Mouse (Mus musculus): Measurements from ENCODE around the gene Tssc4.
A peak's percentile ranks its signal among the peaks of the same experiment; 100 is the strongest.

Gene Tssc4

GRCm38 (mm10) chr7:143068882-143069591, at the start of gene Tssc4:
Tssc4 (plus strand) TSS chr7:143069249.
- peak; percentile 100 for DNase-seq (ENCODE audit: low read depth, low spot score)

- DNase-seq (ENCODE audit: low read depth, low spot score), result no peak
These were observed 49.0 kb upstream of the Tssc4 start for GRCm38 (mm10) chr7:143020040-143020439.

GRCm38 (mm10) chr7:143020764-143021163, 48.3 kb upstream of the Tssc4 start:
- peak; percentile 44 for DNase-seq (ENCODE audit: low read depth, low spot score)

DNA sequence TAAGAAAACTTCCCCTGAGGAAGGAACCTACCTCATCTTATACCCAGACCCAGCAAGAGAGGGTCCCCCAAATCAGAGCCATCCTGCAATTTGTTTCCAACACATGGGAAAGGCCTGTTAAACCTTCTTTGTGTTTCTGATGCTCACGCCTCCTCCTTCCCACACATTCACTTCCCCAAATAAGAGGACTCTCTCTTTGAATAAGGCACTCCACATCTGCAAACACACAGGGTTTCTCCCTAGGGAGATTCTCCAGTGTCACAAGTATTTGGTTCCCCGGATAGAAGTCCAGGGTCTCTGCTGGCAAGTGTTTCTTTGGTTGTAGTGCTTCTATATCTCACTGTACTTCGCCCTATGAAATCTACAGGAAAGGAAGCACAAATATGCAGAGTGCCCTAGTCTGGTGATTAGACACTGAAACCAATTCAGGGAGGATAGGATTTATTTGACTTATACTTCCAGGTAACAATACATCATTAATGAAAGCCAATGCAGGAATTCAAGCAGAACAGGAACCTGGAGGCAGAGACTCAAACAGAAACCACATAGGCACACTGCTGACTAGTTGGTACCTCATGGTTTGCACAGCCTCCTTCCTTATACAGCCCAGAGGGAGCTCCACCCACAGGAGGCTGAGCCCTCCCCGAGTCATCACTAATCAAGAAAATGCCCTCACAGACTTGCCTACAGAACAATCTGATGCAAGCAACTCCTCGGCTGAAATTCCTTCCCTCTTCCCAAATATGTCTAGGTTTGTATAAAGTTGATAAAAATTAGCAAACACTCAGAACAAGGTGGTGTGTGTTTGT, 47.5 kb upstream of the Tssc4 start:
- no peak for DNase-seq (ENCODE audit: low read depth, low spot score)

GRCm38 (mm10) chr7:143023499-143023898, 45.5 kb upstream of the Tssc4 start:
- DNase-seq (ENCODE audit: low read depth, low spot score), result no peak

DNA sequence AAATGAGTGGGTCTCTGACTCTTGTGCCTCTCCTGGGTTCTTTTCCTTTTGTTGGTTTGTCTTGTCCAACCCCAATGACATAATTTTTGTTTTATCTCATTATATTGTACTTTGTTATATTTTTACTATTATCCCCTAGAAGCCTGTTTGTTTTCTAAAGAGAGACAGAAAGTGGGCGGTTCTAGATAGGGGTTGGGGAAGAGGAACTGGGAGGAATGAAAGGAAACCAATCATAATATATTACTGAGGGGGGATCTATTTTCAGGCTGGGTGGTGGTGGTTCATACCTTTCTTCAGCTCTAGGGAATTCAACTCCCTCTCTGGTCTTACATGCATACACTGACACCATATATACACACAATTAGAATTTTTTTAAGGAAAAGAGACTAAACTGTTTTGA, 44.8 kb upstream of the Tssc4 start:
- DNase-seq (ENCODE audit: low read depth, low spot score), result no peak

GRCm38 (mm10) chr7:143025496-143025895, 43.6 kb upstream of the Tssc4 start:
- DNase-seq (ENCODE audit: low read depth, low spot score), result no peak

DNA sequence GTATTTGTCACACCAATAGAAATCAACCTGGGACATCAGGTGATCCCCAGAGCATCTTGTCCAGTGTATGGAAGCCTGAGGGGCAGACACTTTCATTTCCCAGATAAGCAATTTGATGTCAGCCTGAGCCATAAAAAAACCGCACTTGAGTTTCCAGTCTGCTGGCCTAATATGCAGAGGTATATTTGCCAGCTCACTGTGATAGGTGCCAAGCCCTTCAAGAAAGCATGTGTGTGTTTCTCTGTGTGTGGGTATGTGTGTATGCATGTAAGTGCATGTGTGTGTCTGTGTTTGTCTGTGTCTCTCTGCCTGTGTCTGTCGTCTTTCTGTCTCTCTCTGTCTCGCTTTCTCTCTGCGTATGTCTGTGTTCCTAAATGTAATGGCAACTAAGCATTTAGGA, 41.9 kb upstream of the Tssc4 start:
- no peak for DNase-seq (ENCODE audit: low read depth, low spot score)

- DNase-seq (ENCODE audit: low read depth, low spot score), result no peak
These were observed 37.2 kb upstream of the Tssc4 start for GRCm38 (mm10) chr7:143031816-143032215.

DNA sequence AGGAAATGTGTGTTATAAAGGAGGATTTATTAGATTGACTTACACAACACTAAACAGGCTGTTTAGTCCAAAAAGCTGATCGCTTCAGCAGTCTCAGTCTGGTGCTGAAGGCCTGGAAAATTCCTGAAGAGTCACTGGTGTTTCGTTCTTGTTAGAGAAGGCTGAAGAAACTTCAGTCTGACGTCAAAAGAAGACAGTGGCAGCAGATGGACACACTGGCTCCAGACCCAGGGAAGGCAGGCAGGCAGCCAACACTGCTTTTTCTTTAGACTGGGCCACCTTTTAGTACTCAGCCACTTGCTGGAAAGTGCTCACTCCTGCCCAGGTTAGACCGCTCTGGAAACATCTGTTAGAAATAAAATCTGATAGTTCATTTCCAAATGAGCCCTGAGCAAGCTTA, 35.5 kb upstream of the Tssc4 start:
- DNase-seq (ENCODE audit: low read depth, low spot score), result no peak

DNA sequence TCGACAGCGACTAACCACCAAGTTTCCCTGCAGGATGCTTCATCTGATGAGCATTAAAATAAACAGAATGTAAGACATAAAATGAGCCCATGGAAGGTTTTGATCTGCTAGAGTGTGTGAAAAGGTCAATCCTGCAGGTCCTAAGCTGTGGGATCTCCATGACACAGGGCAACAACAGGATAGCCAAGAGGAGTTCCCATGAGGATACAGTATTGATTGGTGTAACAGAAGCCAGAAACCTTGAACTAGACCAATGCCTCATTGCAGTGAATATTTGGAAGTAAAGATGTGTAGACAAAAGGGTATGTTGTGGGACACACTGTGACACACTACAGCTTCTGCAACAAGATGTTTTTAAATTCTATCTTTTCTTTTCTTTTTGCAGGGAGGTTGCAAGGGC, 34.9 kb upstream of the Tssc4 start:
- DNase-seq (ENCODE audit: low read depth, low spot score), result no peak

- DNase-seq (ENCODE audit: low read depth, low spot score), result no peak
These were observed 34.3 kb upstream of the Tssc4 start for GRCm38 (mm10) chr7:143034519-143035450.

DNA sequence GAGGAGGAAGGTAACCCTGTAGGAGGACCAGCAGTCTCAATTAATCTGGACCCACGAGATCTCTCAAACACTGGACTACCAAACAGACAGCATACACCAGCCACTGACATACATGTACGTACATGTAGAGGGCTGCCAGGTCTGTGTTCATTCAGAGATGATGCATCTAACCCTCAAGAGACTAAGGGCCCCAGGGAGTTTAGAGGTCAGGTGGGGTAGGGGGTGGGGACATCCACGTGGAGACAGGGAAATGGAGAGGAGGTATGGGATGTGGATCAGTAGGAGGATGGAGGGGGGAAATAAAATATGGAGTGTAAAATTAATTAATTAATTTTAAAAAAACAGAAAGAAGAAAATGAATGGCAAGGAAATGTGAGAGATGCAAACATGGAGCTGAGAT, 32.3 kb upstream of the Tssc4 start:
- DNase-seq (ENCODE audit: low read depth, low spot score), result no peak

GRCm38 (mm10) chr7:143037306-143037705, 31.7 kb upstream of the Tssc4 start:
- DNase-seq (ENCODE audit: low read depth, low spot score), result no peak

DNA sequence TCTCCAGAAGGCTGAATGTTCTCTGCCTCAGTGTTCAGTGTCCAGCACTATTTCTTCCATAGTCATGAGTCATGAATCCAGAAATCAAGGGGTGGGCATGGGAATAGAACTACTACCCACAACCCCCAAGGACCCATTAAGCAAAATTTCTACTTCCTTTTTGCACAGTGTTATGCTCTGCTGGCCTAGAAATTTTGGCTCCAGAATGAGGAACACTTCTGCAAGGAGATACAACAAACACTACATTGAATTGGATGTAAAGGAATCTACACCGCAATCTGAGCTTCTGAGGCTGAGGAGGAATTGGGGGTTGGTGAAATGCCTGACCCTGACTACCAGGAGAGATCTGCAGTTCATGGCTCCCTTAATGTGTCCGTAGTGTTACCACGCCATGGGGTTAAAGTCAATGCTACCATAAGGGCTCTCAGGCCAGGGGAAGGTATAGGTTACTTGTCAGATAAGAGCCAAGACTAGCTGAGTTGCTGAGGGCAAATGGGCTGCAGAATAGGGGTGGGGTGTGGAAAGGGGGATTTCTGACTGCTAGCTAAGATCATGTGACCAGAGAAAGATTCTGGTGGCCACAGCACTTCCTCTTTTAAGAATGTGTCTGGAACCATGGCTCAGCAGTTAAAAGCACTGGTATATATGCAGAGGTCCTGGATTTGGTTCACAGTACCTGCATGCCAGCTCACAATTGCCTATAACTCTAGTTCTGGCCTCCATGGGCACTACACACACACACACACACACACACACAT, 30.7 kb upstream of the Tssc4 start:
- no peak for DNase-seq (ENCODE audit: low read depth, low spot score)

GRCm38 (mm10) chr7:143040561-143040960, 28.5 kb upstream of the Tssc4 start:
- DNase-seq (ENCODE audit: low read depth, low spot score), result no peak

GRCm38 (mm10) chr7:143041138-143041822, 27.8 kb upstream of the Tssc4 start:
- no peak for DNase-seq (ENCODE audit: low read depth, low spot score)

DNA sequence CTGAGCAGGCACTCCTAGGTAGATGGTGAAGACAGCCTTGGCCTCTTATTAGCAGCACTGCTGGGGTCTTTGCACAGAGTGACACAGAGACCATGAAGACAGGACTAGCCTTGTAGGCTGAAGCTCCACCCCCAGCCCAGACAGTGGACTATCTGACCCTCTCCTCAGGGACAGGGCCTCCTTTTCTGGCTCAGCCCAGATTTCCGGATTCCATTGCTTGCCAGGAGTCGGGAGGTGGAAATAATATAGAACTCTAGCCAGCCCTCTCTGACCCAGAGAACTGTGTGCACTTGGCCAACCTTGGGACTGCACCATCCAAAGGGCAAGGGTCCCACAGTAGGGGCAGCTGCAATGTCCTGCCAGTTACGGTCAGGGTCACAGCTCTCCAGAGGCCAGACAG, 27.0 kb upstream of the Tssc4 start:
- no peak for DNase-seq (ENCODE audit: low read depth, low spot score)

GRCm38 (mm10) chr7:143042897-143043300, 26.1 kb upstream of the Tssc4 start:
- peak; percentile 56 for DNase-seq (ENCODE audit: low read depth, low spot score)

- DNase-seq (ENCODE audit: low read depth, low spot score), result no peak
These were observed 24.8 kb upstream of the Tssc4 start for GRCm38 (mm10) chr7:143044049-143044825.

Measured in brain, adult 2 months (tissue).